Mouse (Mus musculus) heart, embryonic 14.5 days (tissue): ENCODE results near the gene Sgpp1. TPM values are rescaled to one million over a fixed set of nuclear protein-coding genes. Genes with fewer than 3 reads are reported as not detected.

Experiments used
- ATAC-seq: fragments of 200-750 bp; cut with Nextera tagmentation; 2 replicates; pipeline ENCODE4 v1.8.0; 2017; ENCODE audit warnings: low read depth, moderate TSS enrichment; ENCODE audit not compliant: insufficient number of reproducible peaks, insufficient read depth, low FRiP score
- H3K27ac ChIP-seq, 2 experiments: fragments of 200-500 bp in 1 of 2; fragments of 300-500 bp in 1 of 2; sonication (generic) in 1 of 2; replicated peaks in 1 of 2; 2 replicates each; pipeline ENCODE4 v1.5.1; 2012 to 2014; ENCODE audit warnings: low read depth in 2 of 2, low read length in 2 of 2, control low read depth in 1 of 2, mild to moderate bottlenecking in 1 of 2, mixed read lengths in 1 of 2; ENCODE audit not compliant: control insufficient read depth in 1 of 2, insufficient read depth in 1 of 2
- H3K27me3 ChIP-seq: fragments of 300-500 bp; sonication (generic); 2 replicates; pipeline ENCODE4 v1.6.1; 2014; ENCODE audit warnings: mild to moderate bottlenecking, low read length, control low read depth; ENCODE audit not compliant: control insufficient read depth, insufficient read depth
- H3K36me3 ChIP-seq: fragments of 300-500 bp; sonication (generic); 2 replicates; pipeline ENCODE4 v1.6.1; 2014; ENCODE audit warnings: mild to moderate bottlenecking, control low read depth, low read length, mixed read lengths; ENCODE audit not compliant: control insufficient read depth, insufficient read depth
- H3K4me1 ChIP-seq, 2 experiments: fragments of 200-500 bp in 1 of 2; fragments of 300-500 bp in 1 of 2; sonication (generic) in 1 of 2; 2 replicates each; pipeline ENCODE4 v1.6.1; 2012 to 2014; ENCODE audit warnings: low read length in 2 of 2, control low read depth in 1 of 2, mixed read lengths in 1 of 2; ENCODE audit not compliant: control insufficient read depth in 2 of 2, insufficient read depth in 2 of 2
- H3K4me2 ChIP-seq: fragments of 300-500 bp; sonication (generic); 2 replicates; pipeline ENCODE4 v1.6.1; 2014; ENCODE audit warnings: mild to moderate bottlenecking, low read length
- H3K4me3 ChIP-seq, 2 experiments: fragments of 200-500 bp in 1 of 2; fragments of 300-500 bp in 1 of 2; sonication (generic) in 1 of 2; 2 replicates each; pipeline ENCODE4 v1.5.1; 2012 to 2014; ENCODE audit warnings: low read length in 2 of 2, mild to moderate bottlenecking in 2 of 2, control low read depth in 1 of 2, low read depth in 1 of 2, moderate library complexity in 1 of 2; ENCODE audit not compliant: control insufficient read depth in 1 of 2, insufficient read depth in 1 of 2
- H3K9ac ChIP-seq: fragments of 300-500 bp; sonication (generic); 2 replicates; pipeline ENCODE4 v1.6.1; 2014; ENCODE audit warnings: mild to moderate bottlenecking, low read length
- H3K9me3 ChIP-seq: fragments of 300-500 bp; sonication (generic); 2 replicates; pipeline ENCODE4 v1.6.1; 2016; ENCODE audit warnings: low read length, control low read depth; ENCODE audit not compliant: control insufficient read depth
- WGBS: fragments of 180-500 bp; shearing (Covaris S2); extraction: QIAGEN DNeasy Blood & Tissue Kit; methylation state at CpG from one replicate; pipeline ENCODE4 v1.1.7; 2014; 5-methylcytosine and 5-hydroxymethylcytosine counted together
- polyA plus RNA-seq: library from polyadenylated mRNA; unstranded; fragments of >200 nt; fragmentation: Nextera tagmentation; extraction: Ambion mirVana; gene quantifications from 2 replicates; pipeline ENCODE4 v1.2.1, GENCODE M21; 2014

Sgpp1 gene
- 22.5 and 25.3 TPM in 2 replicates for polyA plus RNA-seq

DNA sequence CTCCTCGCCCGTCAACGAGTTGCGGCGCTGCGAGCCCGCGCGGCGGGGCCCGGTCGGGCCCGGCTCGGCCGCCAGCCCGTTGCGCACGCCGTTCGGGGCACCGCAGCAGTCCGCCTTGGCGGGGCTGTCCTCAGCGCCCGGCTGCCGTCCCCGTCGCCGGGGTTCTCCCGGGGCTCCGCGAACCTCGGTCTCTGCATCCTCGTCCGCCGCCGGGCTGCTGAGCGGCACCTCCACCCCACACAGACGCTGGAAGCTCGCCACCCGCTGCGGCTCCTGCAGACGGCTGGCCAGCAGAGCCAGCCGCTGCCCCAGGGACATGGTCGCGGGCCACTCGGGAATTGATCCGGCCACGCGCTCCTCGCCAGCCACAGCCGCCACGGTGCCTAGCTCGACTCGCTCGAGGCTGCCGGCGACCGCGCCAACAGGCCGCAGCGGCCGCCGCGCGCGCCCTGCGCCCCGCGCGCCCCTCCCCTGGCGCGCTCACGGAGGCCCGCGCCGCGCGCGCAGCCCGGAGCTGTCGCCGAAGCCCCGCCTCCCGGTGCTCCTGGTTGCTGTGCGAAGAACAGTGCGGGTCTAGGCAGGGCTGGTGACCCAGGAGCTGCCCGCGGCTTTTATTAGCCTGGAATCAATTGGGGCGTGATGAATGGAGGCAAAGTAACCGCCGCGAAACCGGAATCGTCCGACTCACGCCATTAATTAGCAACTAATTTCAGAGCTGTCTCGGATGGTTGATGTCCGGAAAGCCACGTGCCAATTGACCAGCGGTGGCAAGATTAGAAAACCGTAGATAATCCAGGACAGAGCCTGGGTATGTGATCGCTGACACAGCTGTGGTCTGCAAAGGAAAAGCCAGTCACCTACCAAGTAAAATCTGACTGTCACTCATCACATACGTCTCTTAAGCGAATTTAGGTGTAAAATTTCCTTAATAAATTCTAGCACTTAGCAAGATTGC, at the start of gene Sgpp1:
Gene Sgpp1, minus strand, starts transcription at position 484 of the 955 bp plus-strand sequence.
- WGBS, result 1% methylated on average over 104 of the region's 105 CpGs
- no peaks in the 10 kb centered on the region for H3K36me3 ChIP-seq

DNA sequence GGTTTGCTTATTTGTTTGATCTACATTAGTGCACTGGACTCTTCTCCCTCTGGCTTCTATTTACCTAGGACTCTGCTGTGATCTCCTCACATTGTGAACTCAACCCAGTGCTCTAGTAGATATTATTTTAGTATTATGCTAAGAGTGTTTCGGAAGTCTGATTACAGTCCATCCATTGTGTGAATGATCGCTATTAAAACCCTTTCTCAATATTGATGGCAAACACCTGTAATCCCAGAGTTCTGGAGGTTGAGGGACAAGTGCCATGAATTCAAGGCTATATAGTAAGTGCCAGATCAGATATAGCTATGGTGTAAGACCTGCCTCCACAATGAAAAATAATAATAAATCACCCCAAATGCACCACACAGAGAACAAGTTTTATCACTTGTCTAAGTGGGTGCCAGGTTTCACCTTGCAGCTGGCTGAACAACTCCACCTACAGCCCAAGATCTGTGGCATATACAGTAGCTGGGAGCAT, 48.8 kb upstream of the Sgpp1 start:
- H3K9ac ChIP-seq, result no peak overlapping the region
- H3K27me3 ChIP-seq, result no peaks in the 10 kb centered on the region
- no peak for ATAC-seq
- WGBS, result 80% methylated on average over 2 of the region's 2 CpGs
- H3K4me2 ChIP-seq, result no peak overlapping the region
- H3K9me3 ChIP-seq, result no peaks in the 10 kb centered on the region
- no peaks in the 10 kb centered on the region for H3K36me3 ChIP-seq
- no peak overlapping the region for H3K4me3 ChIP-seq
- no peak overlapping the region for H3K27ac ChIP-seq
- no peaks in the 10 kb centered on the region for H3K4me1 ChIP-seq

More for the DNA sequence above, at the start of gene Sgpp1:
- Histone ChIP-seq H3K9me3 (no peaks in the 10 kb centered on the region), H3K27ac (peak within 1 kb of the TSS; percentile 41 to 87), H3K4me2 (peak within 1 kb of the TSS; percentile 96), H3K4me1 (peaks cover 3 to 15% of the 10 kb centered on the region in 2 experiments; a peak in 3 of 4 replicates), H3K4me3 (peak within 1 kb of the TSS; percentile 65 to 89), H3K27me3 (no peaks in the 10 kb centered on the region), H3K9ac (peak within 1 kb of the TSS; percentile 96)
- ATAC-seq, result peak; percentile 90

DNA sequence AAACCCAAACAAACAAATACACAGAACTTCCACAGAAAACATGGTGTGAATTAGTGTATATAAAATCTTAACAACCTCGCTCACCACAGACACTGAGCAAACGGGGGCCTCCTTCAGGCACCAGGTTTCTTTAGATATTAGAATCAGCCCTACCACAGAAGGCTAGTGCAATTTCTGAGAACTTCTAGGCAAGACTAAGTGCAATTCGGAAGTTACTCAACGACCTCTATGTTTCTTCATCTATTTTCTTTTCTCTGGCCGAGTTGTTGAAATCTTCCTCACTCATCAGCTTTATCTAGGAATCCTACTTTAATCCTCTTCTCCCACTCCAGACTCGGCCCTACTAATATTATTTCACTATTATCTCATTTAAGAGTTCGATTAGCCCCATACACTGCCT, 46.5 kb upstream of the Sgpp1 start:
- ATAC-seq, result no peak
- Histone ChIP-seq H3K4me1 (no peaks in the 10 kb centered on the region), H3K4me3 (no peak overlapping the region), H3K27me3 (no peaks in the 10 kb centered on the region), H3K4me2 (no peak overlapping the region), H3K9me3 (0 out of 2 replicates have a peak, but pooled peaks cover 6% of the 10 kb centered on the region), H3K27ac (no peak overlapping the region), H3K9ac (no peak overlapping the region), H3K36me3 (no peaks in the 10 kb centered on the region)
- 61% methylated on average over 7 of the region's 7 CpGs for WGBS

DNA sequence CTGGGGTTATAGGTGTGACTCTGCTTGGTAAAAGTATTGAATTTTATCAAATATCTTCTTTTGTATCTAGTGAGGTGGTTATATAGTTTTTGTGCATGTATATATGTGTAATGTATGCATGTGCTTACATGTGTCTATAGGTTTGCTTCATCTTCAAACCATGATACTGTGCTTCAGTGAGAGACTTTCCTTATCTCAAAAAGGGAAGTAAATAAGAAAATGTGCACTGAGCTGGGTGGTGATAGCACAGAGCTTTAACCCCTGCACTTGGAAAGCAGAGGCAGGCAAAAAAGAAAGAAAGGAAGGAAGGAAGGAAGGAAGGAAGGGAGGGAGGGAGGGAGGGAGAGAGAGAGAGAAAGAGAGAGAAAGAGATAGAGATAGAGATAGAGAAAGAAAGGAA, 45.9 kb upstream of the Sgpp1 start:
- no peak for ATAC-seq
- Histone ChIP-seq H3K9me3 (0 out of 2 replicates have a peak, but pooled peaks cover 6% of the 10 kb centered on the region), H3K4me3 (no peak overlapping the region), H3K4me1 (no peaks in the 10 kb centered on the region), H3K27ac (no peak overlapping the region), H3K36me3 (no peaks in the 10 kb centered on the region), H3K27me3 (no peaks in the 10 kb centered on the region), H3K4me2 (no peak overlapping the region), H3K9ac (no peak overlapping the region)

DNA sequence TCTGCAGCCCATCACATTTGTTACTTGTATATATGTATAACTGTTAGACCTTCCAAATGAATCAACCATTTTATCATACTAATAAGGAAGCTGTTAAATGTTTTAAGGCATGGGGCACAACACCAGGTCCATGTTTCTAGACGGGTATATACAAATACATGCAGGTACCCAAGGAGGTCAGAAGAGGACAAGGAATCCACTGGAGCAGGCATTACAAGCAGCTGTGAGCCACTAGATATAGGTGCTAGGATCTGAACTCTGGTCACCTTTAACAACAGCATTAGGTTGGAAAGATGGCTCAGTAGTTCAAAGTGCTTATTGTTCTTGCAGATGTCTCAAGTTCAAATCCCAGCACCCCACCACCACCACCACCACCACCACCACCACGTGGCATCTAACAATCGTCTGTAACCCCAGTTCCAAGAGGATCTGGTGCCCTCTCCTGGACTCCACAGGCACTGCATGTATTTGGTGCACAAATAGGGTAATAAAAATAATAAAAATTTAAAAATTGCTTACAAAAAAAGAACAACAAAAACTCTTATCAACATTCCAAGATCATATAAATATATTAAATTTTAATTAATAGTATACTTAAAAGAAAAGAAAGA, 37.0 kb upstream of the Sgpp1 start:
- H3K27ac ChIP-seq, result no peak overlapping the region
- no peaks in the 10 kb centered on the region for H3K4me1 ChIP-seq
- H3K9ac ChIP-seq, result no peak overlapping the region
- no peaks in the 10 kb centered on the region for H3K27me3 ChIP-seq
- H3K4me3 ChIP-seq, result no peak overlapping the region
- no peak overlapping the region for H3K4me2 ChIP-seq
- no peak for ATAC-seq
- H3K9me3 ChIP-seq, result peaks cover 3% of the 10 kb centered on the region; the same call in 1 of the 2 replicates
- 23% methylated on average over 3 of the region's 3 CpGs for WGBS
- H3K36me3 ChIP-seq, result no peaks in the 10 kb centered on the region

DNA sequence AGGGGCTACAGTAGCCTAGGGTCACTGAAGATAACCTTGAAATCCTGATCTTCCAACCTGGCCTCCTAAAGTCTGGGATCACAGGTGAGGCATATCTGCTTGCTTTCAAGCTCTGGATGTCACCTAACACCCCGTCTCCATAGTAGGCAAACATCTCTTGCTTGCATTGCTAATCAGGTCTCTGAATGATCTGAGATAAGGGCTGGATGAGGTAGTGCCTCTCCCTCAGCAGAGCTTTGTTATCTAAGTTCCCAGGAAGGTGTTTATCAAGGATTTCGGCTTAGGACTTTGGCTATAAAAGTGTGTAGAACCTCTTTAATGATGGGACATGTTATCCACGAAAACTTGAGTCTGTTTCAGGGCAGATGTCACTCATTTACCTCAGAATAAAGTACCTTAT, 35.9 kb upstream of the Sgpp1 start:
- no peak for ATAC-seq
- Histone ChIP-seq H3K27ac (no peak overlapping the region), H3K4me2 (no peak overlapping the region), H3K4me1 (peaks cover 4 to 8% of the 10 kb centered on the region in 2 experiments; a peak in 2 of 4 replicates), H3K9me3 (peaks cover 3% of the 10 kb centered on the region; the same call in 1 of the 2 replicates), H3K36me3 (no peaks in the 10 kb centered on the region), H3K4me3 (no peak overlapping the region), H3K27me3 (no peaks in the 10 kb centered on the region), H3K9ac (no peak overlapping the region)
- 9% methylated on average over 3 of the region's 3 CpGs for WGBS

DNA sequence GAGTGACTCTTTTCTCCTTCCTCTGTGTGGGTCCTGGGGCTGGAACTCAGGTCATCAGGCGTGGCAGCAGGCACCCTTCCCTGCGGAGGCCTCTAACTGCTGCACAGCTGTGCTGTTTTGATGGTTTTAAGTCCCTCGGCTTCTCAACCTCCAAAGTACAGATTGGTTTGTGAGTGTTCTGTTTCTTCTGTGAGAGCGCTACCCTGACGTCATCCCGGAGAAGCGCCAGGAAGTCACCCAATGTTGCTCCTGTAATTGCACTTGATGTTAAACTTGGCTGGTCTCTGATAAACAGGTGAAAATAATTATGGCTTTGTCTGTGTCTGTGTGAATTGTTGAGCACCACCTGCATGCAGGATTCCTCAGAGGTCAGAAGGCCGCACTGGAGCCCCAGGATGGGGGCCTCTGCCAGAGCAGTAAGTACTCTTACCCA, 31.4 kb upstream of the Sgpp1 start:
- Histone ChIP-seq H3K27me3 (no peaks in the 10 kb centered on the region), H3K27ac (peak overlapping the region; percentile 27 to 38; a peak in 2 of 4 replicates), H3K9me3 (no peaks in the 10 kb centered on the region), H3K4me2 (no peak overlapping the region), H3K9ac (0 out of 2 replicates have a peak overlapping the region, but pooled peaks have one; percentile 34), H3K4me1 (peaks cover 10 to 11% of the 10 kb centered on the region in 2 experiments), H3K4me3 (no peak overlapping the region), H3K36me3 (no peaks in the 10 kb centered on the region)
- ATAC-seq, result no peak
- WGBS, result 56% methylated on average over 8 of the region's 8 CpGs
